Mouse (Mus musculus): ENCODE measurements around the gene Incenp. TPM values are rescaled to one million over a fixed set of nuclear protein-coding genes. Genes with fewer than 3 reads are reported as not detected.

The Incenp gene
- total RNA-seq (2015) (179 and 188 TPM in 2 replicates), total RNA-seq (2017) (95.9 and 97.2 TPM in 2 replicates)

GRCm38 (mm10) chr19:9899072-9899779 lies at the start of gene Incenp:
Gene Incenp (minus strand): TSS chr19:9899551.
- ATAC-seq (replicated peaks; ENCODE audit: poor library complexity) = peak; percentile 96

- no peak for ATAC-seq (replicated peaks; ENCODE audit: poor library complexity)
Measured at GRCm38 (mm10) chr19:9946986-9947385, 47.6 kb upstream of the Incenp start.

DNA sequence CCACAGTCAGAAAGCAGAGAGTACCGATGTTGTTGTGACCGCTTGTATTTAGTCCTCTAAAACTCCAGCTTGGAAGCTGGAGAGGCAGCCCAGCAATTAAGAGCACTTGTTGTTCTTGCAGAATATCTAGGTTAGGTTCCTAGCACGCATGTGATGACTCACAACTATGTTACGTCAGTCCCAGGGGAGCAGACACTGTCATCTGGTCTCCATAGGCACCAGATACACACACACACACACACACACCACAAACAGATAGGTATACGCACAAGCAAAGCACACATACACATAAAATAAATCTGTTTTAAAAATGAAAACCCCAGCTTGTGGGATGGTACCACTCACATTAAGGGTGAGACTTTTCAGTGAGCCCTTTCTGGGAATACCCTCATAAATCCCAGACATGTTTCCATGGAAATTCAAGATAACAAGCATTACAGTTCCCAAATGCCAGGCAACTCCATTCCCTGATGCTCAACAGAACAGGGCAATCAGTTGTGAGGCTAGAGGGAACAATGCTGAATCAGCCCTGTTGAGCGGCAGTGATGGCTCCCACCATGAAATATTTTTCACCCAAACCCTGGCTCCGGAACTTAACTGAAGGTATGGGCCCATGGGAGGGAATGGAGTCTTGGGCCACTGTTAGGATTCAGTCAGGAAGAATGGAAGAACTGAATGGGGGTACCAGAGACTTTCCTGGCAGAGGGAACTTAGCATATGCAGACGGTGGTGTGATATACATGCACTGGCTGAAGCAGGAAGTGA lies 46.6 kb upstream of the Incenp start:
- ATAC-seq (replicated peaks; ENCODE audit: poor library complexity) = no peak

DNA sequence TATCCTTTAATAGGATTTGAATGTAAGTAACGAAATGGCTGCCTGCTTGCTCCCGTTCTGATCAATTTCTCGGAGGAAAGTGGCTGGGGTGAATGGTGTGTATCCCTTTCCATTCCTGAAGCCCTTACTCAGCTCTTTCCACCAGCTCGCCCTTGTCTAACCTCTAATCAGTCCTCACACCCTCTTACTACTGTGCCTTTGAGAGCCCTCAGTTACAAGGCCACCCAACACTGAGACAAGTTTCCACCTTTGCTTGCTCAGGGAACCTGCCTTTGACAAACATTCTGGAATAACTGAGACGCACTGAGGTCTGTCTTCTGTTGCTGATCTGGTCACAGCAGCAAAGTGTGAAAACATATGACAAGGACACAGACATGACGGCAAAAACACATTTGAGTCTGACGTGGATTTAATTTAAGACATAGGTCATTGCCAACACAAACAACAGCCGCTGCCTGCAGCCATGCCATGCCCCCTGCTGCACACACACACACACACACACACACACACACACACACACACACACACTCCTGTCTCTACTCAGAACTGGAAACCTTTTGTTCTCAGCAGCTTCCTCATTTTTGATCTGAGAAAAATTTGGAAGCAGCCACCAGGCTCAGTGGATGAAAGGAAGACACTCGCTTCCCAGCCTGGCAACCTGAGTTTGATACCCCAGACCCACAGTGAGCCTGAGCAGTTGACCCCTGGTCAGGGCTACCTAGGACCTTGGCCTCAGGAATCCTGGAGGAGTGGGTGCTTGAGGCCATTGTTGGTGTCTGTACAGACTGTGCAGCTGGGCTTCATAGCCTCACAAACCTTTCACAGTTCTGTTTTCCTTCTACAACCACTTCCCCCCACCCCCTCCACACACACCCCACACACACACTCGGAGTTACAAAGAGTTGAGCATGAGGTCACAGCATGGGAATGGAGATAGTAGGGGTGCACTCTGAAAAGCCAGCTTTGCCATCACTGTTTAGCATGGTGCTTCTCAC lies 43.5 kb upstream of the Incenp start:
- peak; percentile 37 for ATAC-seq (replicated peaks; ENCODE audit: poor library complexity)

DNA sequence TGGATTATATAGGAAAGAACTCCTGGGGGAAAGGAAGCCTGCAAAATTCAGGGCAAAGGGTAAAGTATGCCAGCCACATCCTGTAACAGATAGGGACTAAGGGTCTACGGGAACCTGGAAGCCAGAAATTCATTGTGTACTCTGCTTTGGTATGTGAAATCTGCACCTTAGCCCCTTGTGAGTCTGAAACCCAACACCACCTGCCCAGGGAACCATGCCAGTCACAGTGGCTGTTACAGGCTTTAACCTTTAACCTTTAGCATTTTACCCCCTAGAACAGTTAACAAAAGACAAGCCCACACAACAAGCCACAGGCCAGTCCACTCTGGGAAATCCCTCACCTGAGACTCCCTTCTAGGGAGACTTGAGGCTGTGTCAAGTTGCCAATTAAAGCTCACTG lies 42.5 kb upstream of the Incenp start:
- ATAC-seq (replicated peaks; ENCODE audit: poor library complexity) = no peak

- ATAC-seq (replicated peaks; ENCODE audit: poor library complexity) = no peak
Measured at GRCm38 (mm10) chr19:9940903-9941302, 41.6 kb upstream of the Incenp start.

DNA sequence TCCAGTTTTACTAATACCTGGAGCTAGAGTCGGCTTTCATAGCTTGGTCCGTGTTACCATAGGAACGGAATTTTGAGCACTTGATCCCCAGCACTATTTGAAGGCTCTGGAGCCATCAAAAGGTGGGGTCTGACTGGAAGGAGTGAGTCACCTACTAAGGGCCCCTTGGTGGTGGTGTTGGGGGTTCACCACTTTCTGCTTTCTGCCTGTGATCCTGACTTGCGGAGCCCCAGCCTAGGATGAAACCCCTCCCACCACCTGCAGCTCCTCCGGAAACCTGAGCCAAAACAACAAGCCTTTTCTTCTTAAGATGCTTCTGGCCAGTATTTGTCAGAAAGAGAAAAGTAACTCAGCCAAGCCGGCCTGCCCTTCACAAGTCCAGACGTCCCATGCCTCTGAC lies 40.5 kb upstream of the Incenp start:
- ATAC-seq (replicated peaks; ENCODE audit: poor library complexity) = no peak

DNA sequence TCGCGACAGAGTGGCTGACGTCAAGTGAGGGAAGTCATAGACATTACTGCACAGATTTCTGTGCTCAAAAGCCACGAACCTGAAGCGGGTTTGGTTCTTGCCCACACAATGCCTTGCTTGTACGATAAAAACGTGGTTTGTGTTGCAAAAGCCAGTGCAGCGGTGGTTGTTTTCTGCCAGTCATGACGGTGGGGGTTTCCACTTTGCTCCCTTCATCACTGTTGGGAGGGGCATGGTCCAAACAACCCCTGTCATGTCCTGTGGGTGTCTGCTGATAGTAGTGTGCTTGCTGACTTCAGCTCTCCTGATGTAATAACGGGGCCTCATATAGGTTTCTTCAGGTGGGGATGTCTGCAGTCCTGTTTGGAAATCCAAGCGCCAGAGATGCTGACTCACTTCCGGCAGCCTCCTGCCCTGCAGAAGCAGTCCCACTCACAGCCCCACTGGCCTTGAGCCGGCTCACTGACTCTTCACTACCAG lies 39.5 kb upstream of the Incenp start:
- peak; percentile 77 for ATAC-seq (replicated peaks; ENCODE audit: poor library complexity)

- ATAC-seq (replicated peaks; ENCODE audit: poor library complexity) = no peak
Measured at GRCm38 (mm10) chr19:9938156-9938823, 38.9 kb upstream of the Incenp start.

- no peak for ATAC-seq (replicated peaks; ENCODE audit: poor library complexity)
Measured at GRCm38 (mm10) chr19:9937428-9937827, 38.1 kb upstream of the Incenp start.

DNA sequence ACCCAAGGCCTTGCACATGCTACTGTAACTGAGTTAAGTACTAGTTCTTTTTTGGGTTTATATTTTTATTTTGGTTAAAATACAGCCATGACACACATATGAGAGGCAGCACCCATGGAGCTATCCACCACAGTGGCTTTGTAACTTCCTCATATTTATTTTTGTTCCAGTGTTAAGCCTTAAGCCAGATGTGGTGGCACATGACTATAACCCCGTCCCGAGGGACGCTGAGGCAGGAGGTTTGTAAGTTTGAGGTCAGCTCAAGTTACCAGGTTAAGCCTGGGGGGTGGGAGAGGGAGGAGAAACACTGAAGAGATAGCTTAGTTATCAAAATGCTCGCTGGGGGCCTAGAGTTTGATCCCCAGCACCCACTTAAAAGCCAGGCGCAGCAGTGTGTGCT lies 37.2 kb upstream of the Incenp start:
- peak; percentile 29 for ATAC-seq (replicated peaks; ENCODE audit: poor library complexity)

- no peak for ATAC-seq (replicated peaks; ENCODE audit: poor library complexity)
Measured at GRCm38 (mm10) chr19:9933908-9934307, 34.6 kb upstream of the Incenp start.

- peak; percentile 92 for ATAC-seq (replicated peaks; ENCODE audit: poor library complexity)
Measured at GRCm38 (mm10) chr19:9931167-9931607, 31.8 kb upstream of the Incenp start.

GRCm38 (mm10) chr19:9928089-9928488 lies 28.7 kb upstream of the Incenp start:
- no peak for ATAC-seq (replicated peaks; ENCODE audit: poor library complexity)

GRCm38 (mm10) chr19:9924769-9925272 lies 25.5 kb upstream of the Incenp start:
- no peak for ATAC-seq (replicated peaks; ENCODE audit: poor library complexity)

DNA sequence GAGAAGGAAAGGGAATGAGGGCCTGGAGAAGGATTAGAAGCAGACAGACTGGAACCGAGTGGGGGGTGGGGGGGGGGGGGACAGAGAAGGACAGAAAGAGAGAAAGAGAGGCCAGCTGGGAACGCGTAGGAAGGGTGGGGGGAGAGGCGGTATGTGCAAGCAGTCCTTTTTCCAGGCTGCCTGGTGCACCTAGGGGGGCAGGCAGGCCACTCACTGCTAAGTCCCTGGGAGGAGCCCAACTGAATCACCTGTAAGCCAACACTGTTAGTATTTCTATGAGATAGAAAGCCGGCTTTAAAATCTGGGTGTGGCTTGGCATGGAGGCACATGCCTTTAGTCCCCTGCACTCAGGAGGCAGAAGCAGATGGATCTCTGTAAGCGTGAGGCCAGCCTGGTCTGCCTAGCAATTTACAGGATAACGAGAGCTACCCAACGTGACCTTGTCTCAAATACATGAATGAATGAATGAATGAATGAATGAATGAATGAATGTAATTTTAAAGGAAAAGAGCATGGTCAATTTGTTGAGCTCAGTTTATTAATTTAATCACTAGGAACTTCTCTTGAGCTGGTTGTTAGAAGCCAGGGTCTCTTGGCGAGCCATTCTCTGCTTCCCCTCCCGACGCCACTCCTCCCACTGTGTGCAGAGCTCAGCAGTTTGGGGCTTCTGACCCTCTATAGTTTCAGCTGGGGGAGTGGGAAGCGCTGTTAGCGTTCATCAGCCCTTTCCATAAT lies 24.9 kb upstream of the Incenp start:
- ATAC-seq (replicated peaks; ENCODE audit: poor library complexity) = peak; percentile 29; the same call in 1 of the 2 replicates

- no peak for ATAC-seq (replicated peaks; ENCODE audit: poor library complexity)
Measured at GRCm38 (mm10) chr19:9923048-9923447, 23.7 kb upstream of the Incenp start.

DNA sequence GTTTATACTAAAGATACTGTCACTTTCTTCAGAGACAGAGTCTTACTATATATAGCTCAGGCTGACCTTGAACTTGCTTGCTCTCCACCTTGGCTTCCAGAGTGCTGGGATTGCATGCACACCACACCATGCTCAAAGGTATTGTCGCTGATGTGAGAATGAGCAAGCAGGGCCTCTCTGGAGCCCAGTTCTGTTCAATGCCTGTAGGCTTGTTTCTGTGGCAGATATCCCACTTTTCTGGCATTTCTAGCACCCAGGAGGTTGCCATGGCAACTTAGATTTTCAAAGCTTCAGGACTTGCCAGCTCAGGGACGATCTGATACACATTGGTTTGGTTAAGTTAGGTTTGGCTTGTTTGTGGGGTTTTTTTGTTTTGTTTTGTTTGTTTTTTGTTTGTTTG lies 22.9 kb upstream of the Incenp start:
- ATAC-seq (replicated peaks; ENCODE audit: poor library complexity) = no peak

Data from megakaryocyte progenitor cell, adult 5-6 weeks (primary cell).